Mouse (Mus musculus) kidney, postnatal 0 days (tissue): ENCODE measurements around the gene Lrrc41. TPM values are rescaled to one million over a fixed set of nuclear protein-coding genes. Genes with fewer than 3 reads are reported as not detected.
A peak's percentile ranks its signal among the peaks of the same experiment; 100 is the strongest.

ENCODE experiments used
- ATAC-seq: fragments of 200-750 bp; cut with Nextera tagmentation; replicated peaks from 2 replicates; pipeline ENCODE4 v1.8.0; 2017; ENCODE audit warnings: low read depth, moderate number of reproducible peaks, moderate TSS enrichment, moderate library complexity; ENCODE audit not compliant: low FRiP score
- DNase-seq: peaks from one replicate; pipeline ENCODE4 v3.0.0-alpha.2; 2016; ENCODE audit warnings: low spot score
- H3K27ac ChIP-seq: fragments of 300-500 bp; sonication (generic); 2 replicates; pipeline ENCODE4 v1.5.1; 2014; ENCODE audit warnings: mild to moderate bottlenecking
- H3K27me3 ChIP-seq: fragments of 300-500 bp; sonication (generic); 2 replicates; pipeline ENCODE4 v1.6.1; 2014; ENCODE audit warnings: low read length, mixed read lengths; ENCODE audit not compliant: insufficient read depth
- H3K36me3 ChIP-seq: fragments of 300-500 bp; sonication (generic); 2 replicates; pipeline ENCODE4 v1.6.1; 2014; ENCODE audit warnings: low read length, mixed read lengths; ENCODE audit not compliant: insufficient read depth
- H3K4me1 ChIP-seq: fragments of 300-500 bp; sonication (generic); replicated peaks from 2 replicates; pipeline ENCODE4 v1.6.1; 2014; ENCODE audit warnings: antibody characterized with exemption, low read length, mixed read lengths; ENCODE audit not compliant: insufficient read depth
- H3K4me2 ChIP-seq: fragments of 300-500 bp; sonication (generic); 2 replicates; pipeline ENCODE4 v1.6.1; 2014; ENCODE audit warnings: mild to moderate bottlenecking, low read length, moderate library complexity, mixed read lengths
- H3K4me3 ChIP-seq: fragments of 300-500 bp; sonication (generic); replicated peaks from 2 replicates; pipeline ENCODE4 v1.5.1; 2014; ENCODE audit warnings: low read depth, low read length
- H3K9ac ChIP-seq: fragments of 300-500 bp; sonication (generic); 2 replicates; pipeline ENCODE4 v1.6.1; 2014; ENCODE audit warnings: low read depth, low read length
- H3K9me3 ChIP-seq: fragments of 300-500 bp; sonication (generic); replicated peaks from 2 replicates; pipeline ENCODE4 v1.6.1; 2016; ENCODE audit warnings: low read length, inconsistent platforms, mixed read lengths
- CTCF ChIP-seq: IDR thresholded peaks from 2 replicates; pipeline ENCODE4 v1.5.1; 2016; ENCODE audit warnings: antibody characterized with exemption, low read depth, mild to moderate bottlenecking, moderate library complexity
- WGBS: fragments of 180-500 bp; shearing (Covaris S2); extraction: QIAGEN DNeasy Blood & Tissue Kit; methylation state at CpG from one replicate; pipeline ENCODE4 v1.1.7; 2014; 5-methylcytosine and 5-hydroxymethylcytosine counted together
- polyA plus RNA-seq: library from polyadenylated mRNA; unstranded; fragments of >200 nt; fragmentation: Nextera tagmentation; extraction: Ambion mirVana; gene quantifications from 2 replicates; pipeline ENCODE4 v1.2.1, GENCODE M21; 2015

Lrrc41 gene
- polyA plus RNA-seq, 1 experiment from 2014 or later: 65.1 TPM

- H3K27me3 ChIP-seq: no peaks in the 10 kb centered on the region
- no peak overlapping the region for H3K4me2 ChIP-seq
- H3K4me3 ChIP-seq: no peak overlapping the region
- H3K4me1 ChIP-seq: no peaks in the 10 kb centered on the region
- no peaks in the 10 kb centered on the region for H3K9me3 ChIP-seq
- no peak for TF ChIP-seq CTCF
- 92% methylated on average over 5 of the region's 5 CpGs for WGBS
- H3K36me3 ChIP-seq: 0 out of 2 replicates have a peak, but pooled peaks cover 14% of the 10 kb centered on the region
- DNase-seq: no peak
- no peak overlapping the region for H3K27ac ChIP-seq
- H3K9ac ChIP-seq: no peak overlapping the region
- ATAC-seq: no peak
Observed at GRCm38 (mm10) chr4:116105278-116105677, 30.2 kb downstream of the Lrrc41 start.

DNA sequence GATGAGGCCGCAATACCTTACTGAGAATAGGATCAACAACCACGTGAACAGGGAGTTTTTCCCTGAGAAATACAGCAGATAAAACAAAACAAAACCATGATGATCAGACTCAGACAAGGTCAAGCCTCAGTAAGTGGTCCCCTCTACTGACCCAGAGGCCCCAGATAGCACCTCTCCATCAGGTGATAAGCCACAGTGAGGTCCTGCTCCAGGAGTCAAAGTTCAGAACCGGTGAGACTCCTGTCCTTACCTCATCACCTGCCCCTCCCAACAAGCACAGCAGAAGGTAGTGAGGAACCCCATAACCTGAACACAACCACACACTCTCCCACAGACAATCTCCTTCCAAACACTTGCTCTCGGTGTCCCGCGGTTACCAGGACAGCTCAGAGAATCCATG lies 35.6 kb downstream of the Lrrc41 start:
- no peak overlapping the region for H3K4me2 ChIP-seq
- H3K4me1 ChIP-seq: no peaks in the 10 kb centered on the region
- H3K4me3 ChIP-seq: no peak overlapping the region
- ATAC-seq: no peak
- H3K27ac ChIP-seq: no peak overlapping the region
- no peak overlapping the region for H3K9ac ChIP-seq
- H3K9me3 ChIP-seq: no peaks in the 10 kb centered on the region
- H3K36me3 ChIP-seq: 0 out of 2 replicates have a peak, but pooled peaks cover 8% of the 10 kb centered on the region
- 92% methylated on average over 6 of the region's 6 CpGs for WGBS
- no peaks in the 10 kb centered on the region for H3K27me3 ChIP-seq
- no peak for TF ChIP-seq CTCF
- DNase-seq: no peak

- ATAC-seq (no peak), DNase-seq (no peak)
- H3K27me3 ChIP-seq: no peaks in the 10 kb centered on the region
- H3K9me3 ChIP-seq: no peaks in the 10 kb centered on the region
- 0 out of 2 replicates have a peak, but pooled peaks cover 8% of the 10 kb centered on the region for H3K36me3 ChIP-seq
- no peaks in the 10 kb centered on the region for H3K4me1 ChIP-seq
- 86% methylated on average over 2 of the region's 2 CpGs for WGBS
- H3K4me3 ChIP-seq: no peak overlapping the region
- no peak overlapping the region for H3K9ac ChIP-seq
- no peak for TF ChIP-seq CTCF
- no peak overlapping the region for H3K4me2 ChIP-seq
- H3K27ac ChIP-seq: no peak overlapping the region
Observed at GRCm38 (mm10) chr4:116111486-116111885, 36.4 kb downstream of the Lrrc41 start.

DNA sequence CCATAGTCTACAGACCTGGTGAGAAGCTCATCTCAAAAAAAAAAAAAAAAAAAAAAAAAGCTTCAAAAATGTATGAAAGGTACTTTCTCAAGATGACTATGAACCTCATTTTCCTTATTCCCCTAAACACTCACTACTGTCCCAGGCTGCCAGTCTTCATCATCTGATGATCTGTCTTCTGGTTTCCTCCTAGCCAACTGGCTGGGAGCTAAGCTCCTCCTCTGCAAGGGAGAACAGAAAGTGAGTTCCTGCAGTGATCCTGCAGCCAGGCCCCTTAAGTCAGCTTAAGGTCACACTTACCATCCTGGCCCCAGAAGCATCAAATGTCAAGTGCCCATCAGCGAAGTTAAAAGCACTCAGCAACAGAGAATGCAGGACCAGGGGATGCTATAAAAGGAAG lies 47.7 kb downstream of the Lrrc41 start:
- H3K4me2 ChIP-seq: peak overlapping the region; percentile 66
- H3K27me3 ChIP-seq: no peaks in the 10 kb centered on the region
- no peaks in the 10 kb centered on the region for H3K36me3 ChIP-seq
- no peak overlapping the region for H3K27ac ChIP-seq
- 0 out of 2 replicates have a peak, but pooled peaks cover 6% of the 10 kb centered on the region for H3K4me1 ChIP-seq
- DNase-seq: no peak
- no peak for ATAC-seq
- TF ChIP-seq CTCF: no peak
- peak overlapping the region; percentile 61 for H3K9ac ChIP-seq
- no peaks in the 10 kb centered on the region for H3K9me3 ChIP-seq
- 0% methylated on average over 1 of the region's 1 CpGs for WGBS
- peak overlapping the region; percentile 47 for H3K4me3 ChIP-seq

DNA sequence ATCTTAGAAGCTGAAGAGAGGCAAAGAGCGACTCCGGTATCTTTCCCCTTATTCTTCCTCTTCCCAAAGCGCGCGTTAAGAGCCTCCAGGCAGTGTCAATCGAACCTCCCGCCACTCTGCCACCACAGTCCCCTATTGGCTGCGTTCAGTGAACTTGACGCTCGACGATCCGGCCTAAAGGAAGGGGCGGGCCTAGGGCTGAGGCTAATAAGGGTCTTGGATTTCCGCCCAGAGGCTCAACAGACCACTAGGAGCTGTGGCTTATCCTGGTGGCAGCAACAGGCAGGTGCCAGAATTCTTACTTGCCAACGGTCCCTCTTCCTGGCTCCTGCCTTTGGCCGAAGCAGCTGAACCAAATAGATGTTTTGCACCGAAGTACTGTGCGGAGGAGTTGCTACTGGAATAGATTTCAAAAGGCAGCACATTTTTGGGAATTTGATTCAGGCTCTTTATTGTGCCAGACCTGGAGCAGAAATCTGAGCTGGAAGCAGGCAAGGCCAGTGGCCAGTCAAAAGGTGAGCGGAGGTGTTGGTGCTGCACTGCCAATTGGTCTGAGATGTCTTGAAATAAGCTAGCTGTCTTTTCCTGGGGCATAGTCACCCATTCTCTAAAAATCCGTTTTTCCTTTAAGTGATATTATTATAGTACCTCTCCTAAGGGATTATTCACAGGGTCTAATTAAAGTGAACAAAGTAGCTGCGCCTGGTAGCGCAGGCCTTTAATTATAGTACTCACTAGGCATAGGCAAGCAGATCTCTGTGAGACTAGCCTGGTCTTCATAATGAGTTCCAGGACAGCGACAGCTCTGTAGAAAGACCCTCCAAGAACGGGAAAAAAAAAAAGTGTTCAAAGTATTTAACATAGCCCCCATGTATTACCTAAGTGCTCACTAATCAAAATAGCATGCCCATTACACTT lies 48.8 kb downstream of the Lrrc41 start, which contains the start of the genes Rad54l and Pomgnt1:
Gene Rad54l, minus strand, starts transcription at position 89 of the 918 bp plus-strand sequence.
Gene Pomgnt1, plus strand, starts transcription at position 239 of the 918 bp plus-strand sequence.
- ATAC-seq (peak; percentile 95), DNase-seq (peak; percentile 98)
- TF ChIP-seq CTCF: peak; percentile 59
- peak within 1 kb of the TSS; percentile 3; the same call in 1 of the 2 replicates for H3K27ac ChIP-seq
- peak within 1 kb of the TSS; percentile 47 for H3K4me3 ChIP-seq
- 4% methylated on average over 24 of the region's 24 CpGs for WGBS
- no peaks in the 10 kb centered on the region for H3K9me3 ChIP-seq
- H3K9ac ChIP-seq: peak within 1 kb of the TSS; percentile 61
- peak within 1 kb of the TSS; percentile 66 for H3K4me2 ChIP-seq
- H3K27me3 ChIP-seq: no peaks in the 10 kb centered on the region
- H3K36me3 ChIP-seq: no peaks in the 10 kb centered on the region
- 0 out of 2 replicates have a peak, but pooled peaks cover 6% of the 10 kb centered on the region for H3K4me1 ChIP-seq

- no peak overlapping the region for H3K27ac ChIP-seq
- H3K4me2 ChIP-seq: no peak overlapping the region
- H3K9ac ChIP-seq: no peak overlapping the region
- 92% methylated on average over 4 of the region's 4 CpGs for WGBS
- ATAC-seq (no peak), DNase-seq (no peak)
- no peaks in the 10 kb centered on the region for H3K27me3 ChIP-seq
- no peaks in the 10 kb centered on the region for H3K36me3 ChIP-seq
- H3K4me3 ChIP-seq: no peak overlapping the region
- H3K9me3 ChIP-seq: no peaks in the 10 kb centered on the region
- no peak for TF ChIP-seq CTCF
- 0 out of 2 replicates have a peak, but pooled peaks cover 6% of the 10 kb centered on the region for H3K4me1 ChIP-seq
Observed at GRCm38 (mm10) chr4:116125803-116126386, 50.8 kb downstream of the Lrrc41 start.
